In the genomic region with DNA sequence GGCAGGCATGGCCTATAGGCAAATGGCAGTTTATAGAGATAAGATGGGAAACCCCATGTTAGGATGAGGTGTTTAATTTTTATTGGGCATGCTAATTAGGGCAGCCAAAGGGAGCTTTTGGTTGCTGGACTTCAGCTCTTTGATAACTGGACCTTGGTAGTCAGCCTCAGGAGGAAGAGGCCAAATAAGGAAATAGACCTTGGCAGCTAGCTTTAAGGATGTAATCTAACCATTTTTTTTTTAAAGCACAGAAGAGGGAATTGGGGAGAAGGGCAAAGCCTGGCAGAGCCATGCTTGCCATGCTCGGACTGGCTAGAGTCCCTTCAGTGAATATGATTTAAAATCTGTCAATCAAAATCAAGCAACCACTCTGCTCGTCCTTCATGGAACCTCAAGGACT, we compare ENCODE assay signal across 29 mouse cellular contexts. TPM values are rescaled to one million over a fixed set of nuclear protein-coding genes. Genes with fewer than 3 reads are reported as not detected.
"Had no signal": no experiment of that assay in that cellular context is flagged by ENCODE, and none has a peak within 500 bp of the region (broad histone marks: within the 10 kb centered on the region; RNA-seq: fewer than 3 reads in every experiment).

No protein-coding gene starts in this region.

- H3K27ac ChIP-seq: kidney, postnatal 0 days; layer of hippocampus, adult 2 months; liver, embryonic 14.5 days; lung, embryonic 15.5 days had no signal

- H3K9ac ChIP-seq: liver, embryonic 14.5 days; lung, embryonic 15.5 days had no signal

- DNase-seq: kidney, adult 18-20 months; kidney, postnatal 25 days; layer of hippocampus, adult 9-11 months; lung, adult 18-20 months; lung, postnatal 10 days; lung, postnatal 36 days; midbrain, embryonic 14.5 days; retina, postnatal 1 day; right cerebral cortex, postnatal 25 days; thymus, adult 18-20 months; thymus, postnatal 36 days had no signal

- H3K9me3 ChIP-seq: lung, embryonic 15.5 days; megakaryocyte, embryonic 14.5 days had no signal

- H3K4me1 ChIP-seq: lung, embryonic 15.5 days had no signal

- H3K4me3 ChIP-seq: layer of hippocampus, adult 2 months; lung, embryonic 15.5 days; megakaryocyte, embryonic 14.5 days had no signal

- H3K4me2 ChIP-seq: liver, embryonic 11.5 days; lung, embryonic 15.5 days; midbrain, embryonic 11.5 days had no signal

- H3K27me3 ChIP-seq: lung, embryonic 15.5 days; megakaryocyte, embryonic 14.5 days had no signal

RNA-seq across cellular contexts. Expression of gene Gm5767, which starts 50.2 kb away (rescaled TPM):
- total RNA-seq: layer of hippocampus, adult 2 months; layer of hippocampus, postnatal 25 days; left cerebral cortex, adult 18-20 months; left cerebral cortex, postnatal 36 days; midbrain, postnatal 0 days had no signal
- polyA plus RNA-seq: kidney, embryonic 14.5 days; kidney, postnatal 0 days; limb, embryonic 11.5 days; liver, embryonic 11.5 days; lung, embryonic 15.5 days; midbrain, embryonic 11.5 days; midbrain, embryonic 14.5 days; midbrain, postnatal 0 days; neural tube, embryonic 11.5 days; neural tube, embryonic 14.5 days; spleen, adult 2 months; stomach, embryonic 16.5 days; urinary bladder, adult 2 months had no signal
